Mouse (Mus musculus) embryonic facial prominence, embryonic 11.5 days (tissue): ENCODE measurements at regions not wholly inside any gene's neighbourhood (a gene's known extent, or its start where the extent isn't known, plus 50 kb on each side); places are given as distances from the start of the nearest gene placed in this dataset.

Experiments used
- ATAC-seq: fragments of 200-750 bp; cut with Nextera tagmentation; replicated peaks from 2 replicates; pipeline ENCODE4 v1.8.0; 2017; ENCODE audit warnings: low read depth; ENCODE audit not compliant: insufficient number of reproducible peaks, low FRiP score, low TSS enrichment
- DNase-seq: peaks from one replicate; pipeline ENCODE4 v3.0.0-alpha.2; 2015; ENCODE audit warnings: low spot score
- H3K27ac ChIP-seq: fragments of 300-500 bp; sonication (generic); replicated peaks from 2 replicates; pipeline ENCODE4 v1.5.1; 2014; ENCODE audit warnings: mild to moderate bottlenecking, low read depth, low read length, control low read depth
- H3K27me3 ChIP-seq: fragments of 300-500 bp; sonication (generic); 2 replicates; pipeline ENCODE4 v1.6.1; 2014; ENCODE audit warnings: mild to moderate bottlenecking, low read length, moderate library complexity, mixed read lengths; ENCODE audit not compliant: control insufficient read depth, insufficient read depth
- H3K36me3 ChIP-seq: fragments of 300-500 bp; sonication (generic); replicated peaks from 2 replicates; pipeline ENCODE4 v1.6.1; 2014; ENCODE audit warnings: low read depth, mild to moderate bottlenecking, low read length, moderate library complexity, mixed read lengths; ENCODE audit not compliant: control insufficient read depth, insufficient read depth
- H3K4me1 ChIP-seq: fragments of 300-500 bp; sonication (generic); 2 replicates; pipeline ENCODE4 v1.6.1; 2014; ENCODE audit warnings: low read length, mixed read lengths; ENCODE audit not compliant: control insufficient read depth, insufficient read depth
- H3K4me2 ChIP-seq: fragments of 300-500 bp; sonication (generic); 2 replicates; pipeline ENCODE4 v1.6.1; 2014; ENCODE audit warnings: low read depth, mild to moderate bottlenecking, control low read depth, low read length, moderate library complexity
- H3K4me3 ChIP-seq: fragments of 300-500 bp; sonication (generic); 2 replicates; pipeline ENCODE4 v1.5.1; 2014; ENCODE audit warnings: low read depth, low read length, control low read depth
- H3K9ac ChIP-seq: fragments of 300-500 bp; sonication (generic); replicated peaks from 2 replicates; pipeline ENCODE4 v1.6.1; 2014; ENCODE audit warnings: mild to moderate bottlenecking, control low read depth, low read length
- H3K9me3 ChIP-seq: fragments of 300-500 bp; sonication (generic); replicated peaks from 2 replicates; pipeline ENCODE4 v1.6.1; 2016; ENCODE audit warnings: mild to moderate bottlenecking, low read length, inconsistent platforms, mixed read lengths; ENCODE audit not compliant: control insufficient read depth
- WGBS: fragments of 180-500 bp; shearing (Covaris S2); extraction: QIAGEN DNeasy Blood & Tissue Kit; methylation state at CpG from one replicate; pipeline ENCODE4 v1.1.7; 2014; 5-methylcytosine and 5-hydroxymethylcytosine counted together

DNA sequence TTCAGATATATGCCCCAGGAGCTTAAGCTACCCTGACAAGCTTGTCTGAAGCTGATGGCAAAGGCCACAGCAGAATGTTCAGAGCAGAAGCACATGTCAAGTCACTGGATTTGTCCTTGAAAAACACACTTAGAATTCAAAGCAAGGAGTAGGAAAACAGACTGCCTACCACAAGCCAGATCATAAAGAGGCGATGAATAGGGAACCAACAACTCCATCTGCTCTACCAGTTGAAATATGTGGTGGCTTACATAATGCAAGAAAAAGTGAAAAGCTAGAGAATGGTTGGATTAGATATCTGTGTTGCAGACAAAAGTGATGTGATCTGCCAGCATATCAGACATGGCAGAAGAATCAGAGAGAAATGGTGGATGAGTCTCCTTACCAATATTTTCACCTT, 378.5 kb upstream of the Nt5c1b start:
- Histone ChIP-seq H3K27me3 (no peaks in the 10 kb centered on the region), H3K27ac (no peak overlapping the region), H3K9me3 (no peaks in the 10 kb centered on the region), H3K4me1 (no peaks in the 10 kb centered on the region), H3K36me3 (no peaks in the 10 kb centered on the region), H3K4me3 (no peak overlapping the region), H3K9ac (no peak overlapping the region), H3K4me2 (no peak overlapping the region)
- 92% methylated on average over 1 of the region's 1 CpGs for WGBS
- ATAC-seq (no peak), DNase-seq (no peak)

DNA sequence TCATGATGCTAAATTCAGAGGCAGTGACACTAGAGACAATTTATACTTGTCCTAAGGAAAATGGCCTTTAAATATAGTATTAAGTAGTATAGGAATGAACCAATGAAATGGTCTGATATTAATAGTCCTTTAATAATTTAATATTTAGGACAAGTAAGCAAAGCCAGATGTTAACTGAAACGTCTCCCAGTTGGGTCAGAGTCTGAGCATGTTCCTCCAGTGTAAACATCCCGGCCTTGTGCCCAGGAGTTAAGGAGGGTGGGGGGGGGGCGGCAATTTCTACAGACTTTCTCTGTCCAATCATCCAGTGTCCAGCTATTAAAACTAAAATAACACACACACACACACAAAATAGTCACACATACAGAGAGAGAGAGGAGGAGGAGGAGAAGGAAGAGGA, 374.1 kb upstream of the Nt5c1b start:
- Histone ChIP-seq H3K4me1 (no peaks in the 10 kb centered on the region), H3K36me3 (no peaks in the 10 kb centered on the region), H3K4me3 (no peak overlapping the region), H3K9me3 (no peaks in the 10 kb centered on the region), H3K9ac (no peak overlapping the region), H3K27me3 (no peaks in the 10 kb centered on the region), H3K4me2 (no peak overlapping the region), H3K27ac (no peak overlapping the region)
- 53% methylated on average over 3 of the region's 3 CpGs for WGBS
- ATAC-seq (no peak), DNase-seq (no peak)

DNA sequence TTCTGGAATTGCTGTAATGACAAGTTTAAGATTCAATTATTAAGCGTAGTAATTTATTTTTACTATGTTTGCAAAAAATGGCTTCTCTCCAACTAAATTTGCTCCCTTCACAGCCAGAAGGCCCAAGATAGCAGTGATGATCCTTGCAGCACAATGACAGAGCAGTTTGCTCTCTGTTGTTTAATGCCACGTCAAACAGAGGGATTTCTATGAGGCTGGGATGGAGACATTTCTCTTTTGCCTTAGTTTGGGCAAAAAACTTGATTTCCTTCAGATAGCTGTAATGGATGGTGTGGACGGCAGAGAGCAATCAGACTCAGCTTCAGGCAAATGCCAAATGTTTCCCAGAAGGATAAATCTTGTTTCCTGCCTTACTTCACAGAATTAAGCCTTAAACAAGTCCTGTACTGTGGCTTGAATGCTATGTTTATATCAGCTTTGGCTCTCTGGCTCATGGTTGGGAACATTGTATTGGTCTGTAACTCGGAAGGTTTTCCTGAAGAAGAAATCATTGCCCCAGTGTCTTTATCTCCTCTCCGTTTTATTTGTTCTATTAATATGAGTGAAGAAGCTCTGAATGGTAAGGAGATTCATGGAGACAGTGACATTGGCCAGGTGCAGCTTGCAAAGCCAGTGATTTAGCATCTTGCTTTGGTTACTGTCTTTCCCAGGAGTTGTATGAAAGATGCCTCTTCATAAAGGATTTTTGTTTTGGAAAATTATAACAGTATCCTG, 373.2 kb upstream of the Nt5c1b start:
- no peak for ATAC-seq
- Histone ChIP-seq H3K4me1 (no peaks in the 10 kb centered on the region), H3K36me3 (no peaks in the 10 kb centered on the region), H3K4me2 (no peak overlapping the region), H3K27me3 (no peaks in the 10 kb centered on the region), H3K9ac (no peak overlapping the region), H3K9me3 (no peaks in the 10 kb centered on the region), H3K4me3 (no peak overlapping the region), H3K27ac (no peak overlapping the region)
- WGBS = 74% methylated on average over 5 of the region's 5 CpGs
- DNase-seq = no peak

DNA sequence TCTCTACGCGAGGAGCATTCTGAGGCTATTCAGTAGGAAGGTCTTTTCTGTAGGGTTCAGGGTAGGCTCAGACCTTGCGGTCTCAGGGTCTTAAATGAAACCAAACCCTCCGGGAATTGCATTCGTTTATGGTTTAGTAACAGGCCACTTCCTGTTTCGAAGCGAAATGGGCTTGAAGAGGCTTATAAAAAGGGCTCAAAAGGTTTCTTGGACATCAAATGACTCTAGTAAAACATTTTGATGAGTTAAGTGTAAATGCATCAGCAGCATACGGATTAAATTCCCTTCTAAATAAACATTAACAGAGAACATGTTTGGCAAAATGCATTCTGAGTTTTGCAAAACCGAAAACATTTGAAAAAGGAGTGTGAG, 372.6 kb upstream of the Nt5c1b start:
- DNase-seq (peak; percentile 46), ATAC-seq (no peak)
- H3K9me3 ChIP-seq = no peaks in the 10 kb centered on the region
- H3K27ac ChIP-seq = no peak overlapping the region
- no peak overlapping the region for H3K4me2 ChIP-seq
- H3K4me3 ChIP-seq = no peak overlapping the region
- WGBS = 54% methylated on average over 9 of the region's 9 CpGs
- H3K27me3 ChIP-seq = no peaks in the 10 kb centered on the region
- H3K4me1 ChIP-seq = no peaks in the 10 kb centered on the region
- no peaks in the 10 kb centered on the region for H3K36me3 ChIP-seq
- H3K9ac ChIP-seq = no peak overlapping the region

DNA sequence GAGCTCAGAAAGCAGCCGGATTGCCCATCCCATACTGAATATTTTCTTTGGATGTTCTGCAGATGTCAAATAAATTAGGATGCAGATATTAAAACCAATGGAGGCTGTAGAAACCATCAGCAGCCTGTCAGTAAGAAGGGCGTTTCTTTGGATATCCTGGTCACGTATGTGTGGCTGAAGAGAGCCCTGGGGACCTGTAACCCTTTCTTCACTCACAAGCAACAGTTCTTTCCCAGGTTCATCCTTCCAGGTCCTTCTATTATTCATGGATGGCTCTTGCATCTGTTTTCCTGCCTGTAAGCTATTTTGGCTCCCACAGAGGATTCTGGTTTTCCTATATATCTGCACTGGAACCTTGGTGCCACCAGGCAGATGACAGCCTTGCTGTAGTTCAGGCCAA, 372.2 kb upstream of the Nt5c1b start:
- Histone ChIP-seq H3K36me3 (no peaks in the 10 kb centered on the region), H3K9me3 (no peaks in the 10 kb centered on the region), H3K4me1 (no peaks in the 10 kb centered on the region), H3K4me2 (no peak overlapping the region), H3K27ac (no peak overlapping the region), H3K9ac (no peak overlapping the region), H3K4me3 (no peak overlapping the region), H3K27me3 (no peaks in the 10 kb centered on the region)
- ATAC-seq (no peak), DNase-seq (no peak)
- WGBS = 48% methylated on average over 3 of the region's 3 CpGs

DNA sequence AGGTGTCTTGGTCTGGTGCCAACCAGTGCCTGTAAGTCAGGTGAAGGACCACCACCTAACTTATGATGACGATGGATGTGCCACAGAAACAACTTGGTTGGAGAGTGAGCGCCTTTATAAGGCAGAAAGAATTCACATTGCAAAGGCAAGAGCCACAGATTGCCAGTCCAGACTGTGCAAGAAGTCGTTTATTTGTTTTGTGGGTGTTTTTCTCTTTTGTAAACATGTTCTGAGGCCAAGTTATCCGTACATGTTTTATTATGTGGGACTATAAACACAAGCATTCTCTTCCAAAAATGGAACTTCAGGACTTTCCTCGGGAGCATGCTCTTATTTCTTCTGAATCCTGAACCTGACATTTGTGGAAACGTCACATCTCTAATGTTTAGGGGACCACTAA, 369.8 kb upstream of the Nt5c1b start:
- Histone ChIP-seq H3K27ac (no peak overlapping the region), H3K4me1 (no peaks in the 10 kb centered on the region), H3K4me2 (no peak overlapping the region), H3K4me3 (no peak overlapping the region), H3K9me3 (no peaks in the 10 kb centered on the region), H3K36me3 (no peaks in the 10 kb centered on the region), H3K9ac (no peak overlapping the region), H3K27me3 (no peaks in the 10 kb centered on the region)
- 75% methylated on average over 6 of the region's 6 CpGs for WGBS
- ATAC-seq (no peak), DNase-seq (no peak)

DNA sequence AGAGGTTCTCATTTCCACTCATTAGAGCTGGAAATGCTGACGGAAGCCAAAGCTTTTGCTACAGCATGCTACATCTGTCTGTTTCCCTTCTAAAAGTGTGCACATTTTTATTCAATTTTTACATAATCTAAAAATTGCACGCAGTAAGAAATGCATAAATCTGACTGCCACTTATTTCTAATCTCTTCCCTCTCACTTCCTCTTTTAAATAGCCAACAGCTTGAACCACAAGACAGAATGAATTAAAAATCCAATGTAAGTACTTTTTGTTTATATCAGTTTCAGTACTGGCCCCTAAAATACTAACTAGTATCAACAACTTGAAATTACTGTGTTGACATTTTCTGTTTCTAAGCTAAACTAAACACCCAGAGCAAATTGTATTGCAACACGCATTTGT, 361.3 kb upstream of the Nt5c1b start:
- H3K36me3 ChIP-seq = no peaks in the 10 kb centered on the region
- no peak overlapping the region for H3K27ac ChIP-seq
- 70% methylated on average over 3 of the region's 3 CpGs for WGBS
- H3K4me3 ChIP-seq = no peak overlapping the region
- ATAC-seq (no peak), DNase-seq (no peak)
- H3K9ac ChIP-seq = no peak overlapping the region
- H3K27me3 ChIP-seq = no peaks in the 10 kb centered on the region
- no peaks in the 10 kb centered on the region for H3K4me1 ChIP-seq
- H3K4me2 ChIP-seq = no peak overlapping the region
- H3K9me3 ChIP-seq = no peaks in the 10 kb centered on the region

DNA sequence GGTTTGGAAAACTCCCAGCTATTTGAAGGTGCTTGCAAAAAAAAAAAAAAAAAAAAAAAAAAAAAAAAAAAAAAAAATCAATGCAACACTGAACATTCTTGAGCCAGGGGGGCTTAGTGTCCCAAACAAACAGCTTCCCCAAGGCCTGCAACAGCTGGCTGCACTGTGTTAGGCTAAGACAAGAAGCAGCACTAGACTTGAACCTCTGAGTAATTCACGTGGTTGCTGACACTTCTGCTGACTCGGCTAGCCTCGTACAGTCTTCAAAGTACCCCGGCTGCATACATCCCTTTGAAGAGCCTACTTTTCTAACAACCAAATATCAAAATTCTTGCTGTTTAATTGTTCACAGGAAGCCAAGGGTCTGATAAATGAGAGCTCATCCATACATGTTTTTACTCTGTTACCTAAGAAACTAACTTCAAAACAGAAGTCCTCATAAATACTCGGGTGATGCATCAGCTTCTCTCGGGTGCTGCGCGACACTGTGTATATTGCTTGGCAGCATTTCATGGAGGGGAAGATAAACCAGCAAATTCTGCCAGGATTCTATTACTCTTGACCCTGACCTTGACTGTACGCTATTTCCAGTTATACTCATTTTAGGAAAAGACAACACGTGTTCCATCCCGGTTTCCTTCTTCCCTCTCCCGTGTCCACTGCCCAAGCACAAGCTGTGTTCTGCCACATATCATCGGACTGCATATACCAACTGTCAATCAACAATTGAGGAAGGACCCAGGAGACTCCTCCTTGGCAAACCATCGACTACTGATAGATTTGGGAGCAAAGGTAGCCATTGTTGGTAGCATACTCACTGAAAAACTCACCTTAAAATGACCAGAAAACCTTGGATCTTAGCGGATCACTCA, 352.8 kb upstream of the Nt5c1b start:
- WGBS = 76% methylated on average over 15 of the region's 15 CpGs
- Histone ChIP-seq H3K9ac (no peak overlapping the region), H3K9me3 (no peaks in the 10 kb centered on the region), H3K36me3 (no peaks in the 10 kb centered on the region), H3K4me2 (no peak overlapping the region), H3K4me3 (no peak overlapping the region), H3K4me1 (no peaks in the 10 kb centered on the region), H3K27me3 (no peaks in the 10 kb centered on the region), H3K27ac (no peak overlapping the region)
- ATAC-seq (no peak), DNase-seq (peak; percentile 3)
